Mouse (Mus musculus) forebrain, embryonic 12.5 days (tissue): ENCODE measurements around the gene Fgf2. TPM values are rescaled to one million over a fixed set of nuclear protein-coding genes. Genes with fewer than 3 reads are reported as not detected.

Source experiments
- ATAC-seq: fragments of 200-750 bp; cut with Nextera tagmentation; 2 replicates; pipeline ENCODE4 v1.8.0; 2017; ENCODE audit warnings: moderate TSS enrichment; ENCODE audit not compliant: low FRiP score
- H3K27ac ChIP-seq: fragments of 300-500 bp; sonication (generic); 2 replicates; pipeline ENCODE4 v1.5.1; 2016; ENCODE audit warnings: mild to moderate bottlenecking
- H3K27me3 ChIP-seq: fragments of 300-500 bp; sonication (generic); 2 replicates; pipeline ENCODE4 v1.6.1; 2016; ENCODE audit warnings: mild to moderate bottlenecking
- H3K36me3 ChIP-seq: fragments of 300-500 bp; sonication (generic); replicated peaks from 2 replicates; pipeline ENCODE4 v1.6.1; 2016; ENCODE audit warnings: mild to moderate bottlenecking
- H3K4me1 ChIP-seq: fragments of 300-500 bp; sonication (generic); 2 replicates; pipeline ENCODE4 v1.6.1; 2016
- H3K4me2 ChIP-seq: fragments of 300-500 bp; sonication (generic); 2 replicates; pipeline ENCODE4 v1.6.1; 2016; ENCODE audit warnings: mild to moderate bottlenecking, moderate library complexity
- H3K4me3 ChIP-seq: fragments of 300-500 bp; sonication (generic); replicated peaks from 2 replicates; pipeline ENCODE4 v1.5.1; 2016; ENCODE audit warnings: mild to moderate bottlenecking
- H3K9ac ChIP-seq: fragments of 300-500 bp; sonication (generic); 2 replicates; pipeline ENCODE4 v1.6.1; 2016; ENCODE audit warnings: mild to moderate bottlenecking
- H3K9me3 ChIP-seq: fragments of 300-500 bp; sonication (generic); 2 replicates; pipeline ENCODE4 v1.6.1; 2016
- WGBS: fragments of 180-500 bp; shearing (Covaris S2); methylation state at CpG from one replicate; pipeline ENCODE4 v1.1.7; 2016; 5-methylcytosine and 5-hydroxymethylcytosine counted together
- polyA plus RNA-seq: library from polyadenylated mRNA; unstranded; fragments of >200 nt; fragmentation: Nextera tagmentation; extraction: Ambion mirVana; gene quantifications from 2 replicates; pipeline ENCODE4 v1.2.1, GENCODE M21; 2016

Gene Fgf2
- polyA plus RNA-seq, 1 experiment from 2014 or later, result 0.66 TPM

GRCm38 (mm10) chr3:37365976-37366375 lies 17.8 kb downstream of the Fgf2 start:
- no peak for ATAC-seq
- H3K27ac ChIP-seq, result no peak overlapping the region
- no peaks in the 10 kb centered on the region for H3K27me3 ChIP-seq
- 62% methylated on average over 3 of the region's 3 CpGs for WGBS
- H3K4me1 ChIP-seq, result no peaks in the 10 kb centered on the region
- H3K4me2 ChIP-seq, result no peak overlapping the region
- no peaks in the 10 kb centered on the region for H3K9me3 ChIP-seq
- no peak overlapping the region for H3K9ac ChIP-seq
- no peaks in the 10 kb centered on the region for H3K36me3 ChIP-seq
- no peak overlapping the region for H3K4me3 ChIP-seq

GRCm38 (mm10) chr3:37366381-37367053 lies 18.4 kb downstream of the Fgf2 start:
- no peaks in the 10 kb centered on the region for H3K9me3 ChIP-seq
- 69% methylated on average over 4 of the region's 4 CpGs for WGBS

GRCm38 (mm10) chr3:37370407-37370806 lies 22.3 kb downstream of the Fgf2 start:
- Histone ChIP-seq H3K36me3 (no peaks in the 10 kb centered on the region), H3K4me2 (no peak overlapping the region), H3K27ac (no peak overlapping the region), H3K9me3 (no peaks in the 10 kb centered on the region), H3K4me1 (no peaks in the 10 kb centered on the region), H3K9ac (no peak overlapping the region), H3K4me3 (no peak overlapping the region), H3K27me3 (no peaks in the 10 kb centered on the region)
- ATAC-seq, result no peak
- 83% methylated on average over 4 of the region's 4 CpGs for WGBS

More at GRCm38 (mm10) chr3:37366381-37367053, 18.4 kb downstream of the Fgf2 start:
- Histone ChIP-seq H3K4me3 (no peak overlapping the region), H3K4me1 (no peaks in the 10 kb centered on the region), H3K27me3 (no peaks in the 10 kb centered on the region), H3K36me3 (no peaks in the 10 kb centered on the region), H3K27ac (no peak overlapping the region), H3K9ac (no peak overlapping the region), H3K4me2 (no peak overlapping the region)
- no peak for ATAC-seq

GRCm38 (mm10) chr3:37373712-37374111 lies 25.6 kb downstream of the Fgf2 start:
- Histone ChIP-seq H3K9me3 (no peaks in the 10 kb centered on the region), H3K27ac (no peak overlapping the region)
- 91% methylated on average over 11 of the region's 11 CpGs for WGBS

GRCm38 (mm10) chr3:37377926-37378325 lies 29.8 kb downstream of the Fgf2 start:
- Histone ChIP-seq H3K9ac (no peak overlapping the region), H3K4me2 (no peak overlapping the region), H3K36me3 (no peaks in the 10 kb centered on the region), H3K27me3 (no peaks in the 10 kb centered on the region), H3K27ac (no peak overlapping the region), H3K4me3 (no peak overlapping the region), H3K9me3 (no peaks in the 10 kb centered on the region), H3K4me1 (no peaks in the 10 kb centered on the region)
- no peak for ATAC-seq
- 82% methylated on average over 6 of the region's 6 CpGs for WGBS

More at GRCm38 (mm10) chr3:37373712-37374111, 25.6 kb downstream of the Fgf2 start:
- H3K4me1 ChIP-seq, result no peaks in the 10 kb centered on the region
- no peak overlapping the region for H3K9ac ChIP-seq
- H3K27me3 ChIP-seq, result no peaks in the 10 kb centered on the region
- ATAC-seq, result no peak
- no peak overlapping the region for H3K4me2 ChIP-seq
- no peaks in the 10 kb centered on the region for H3K36me3 ChIP-seq
- no peak overlapping the region for H3K4me3 ChIP-seq

- no peak overlapping the region for H3K4me3 ChIP-seq
- no peaks in the 10 kb centered on the region for H3K9me3 ChIP-seq
- no peak for ATAC-seq
- no peak overlapping the region for H3K4me2 ChIP-seq
- H3K9ac ChIP-seq, result no peak overlapping the region
- no peak overlapping the region for H3K27ac ChIP-seq
- no peaks in the 10 kb centered on the region for H3K4me1 ChIP-seq
- no peaks in the 10 kb centered on the region for H3K36me3 ChIP-seq
- no peaks in the 10 kb centered on the region for H3K27me3 ChIP-seq
- 78% methylated on average over 6 of the region's 6 CpGs for WGBS
Measured at GRCm38 (mm10) chr3:37378412-37378811, 30.3 kb downstream of the Fgf2 start.

- no peaks in the 10 kb centered on the region for H3K9me3 ChIP-seq
- WGBS, result 83% methylated on average over 14 of the region's 14 CpGs
- no peak overlapping the region for H3K27ac ChIP-seq
- H3K27me3 ChIP-seq, result no peaks in the 10 kb centered on the region
- H3K36me3 ChIP-seq, result no peaks in the 10 kb centered on the region
- no peaks in the 10 kb centered on the region for H3K4me1 ChIP-seq
- no peak overlapping the region for H3K4me2 ChIP-seq
- no peak for ATAC-seq
- no peak overlapping the region for H3K9ac ChIP-seq
- no peak overlapping the region for H3K4me3 ChIP-seq
Measured at GRCm38 (mm10) chr3:37379201-37379600, 31.1 kb downstream of the Fgf2 start.

GRCm38 (mm10) chr3:37379930-37380881 lies 32.1 kb downstream of the Fgf2 start:
- no peak overlapping the region for H3K9ac ChIP-seq
- ATAC-seq, result no peak
- H3K36me3 ChIP-seq, result no peaks in the 10 kb centered on the region
- H3K27me3 ChIP-seq, result no peaks in the 10 kb centered on the region
- H3K4me3 ChIP-seq, result no peak overlapping the region
- H3K4me2 ChIP-seq, result no peak overlapping the region
- H3K27ac ChIP-seq, result no peak overlapping the region
- WGBS, result 72% methylated on average over 18 of the region's 18 CpGs
- H3K4me1 ChIP-seq, result no peaks in the 10 kb centered on the region
- H3K9me3 ChIP-seq, result no peaks in the 10 kb centered on the region

- WGBS, result 77% methylated on average over 6 of the region's 6 CpGs
- H3K27me3 ChIP-seq, result no peaks in the 10 kb centered on the region
- H3K27ac ChIP-seq, result no peak overlapping the region
- no peak for ATAC-seq
- H3K9ac ChIP-seq, result no peak overlapping the region
- H3K4me2 ChIP-seq, result no peak overlapping the region
- H3K4me3 ChIP-seq, result no peak overlapping the region
- no peaks in the 10 kb centered on the region for H3K9me3 ChIP-seq
- no peaks in the 10 kb centered on the region for H3K4me1 ChIP-seq
- no peaks in the 10 kb centered on the region for H3K36me3 ChIP-seq
Measured at GRCm38 (mm10) chr3:37381457-37381856, 33.3 kb downstream of the Fgf2 start.

- Histone ChIP-seq H3K9me3 (no peaks in the 10 kb centered on the region), H3K4me1 (no peaks in the 10 kb centered on the region), H3K4me3 (no peak overlapping the region), H3K4me2 (no peak overlapping the region), H3K27ac (no peak overlapping the region), H3K27me3 (no peaks in the 10 kb centered on the region), H3K36me3 (no peaks in the 10 kb centered on the region), H3K9ac (no peak overlapping the region)
- ATAC-seq, result no peak
- 88% methylated on average over 6 of the region's 6 CpGs for WGBS
Measured at GRCm38 (mm10) chr3:37383096-37383765, 35.1 kb downstream of the Fgf2 start.

- Histone ChIP-seq H3K9me3 (no peaks in the 10 kb centered on the region; the same call in 1 of the 2 replicates), H3K36me3 (no peaks in the 10 kb centered on the region), H3K4me3 (no peak overlapping the region), H3K4me1 (no peaks in the 10 kb centered on the region), H3K4me2 (no peak overlapping the region), H3K27me3 (no peaks in the 10 kb centered on the region), H3K9ac (no peak overlapping the region), H3K27ac (no peak overlapping the region)
- 93% methylated on average over 6 of the region's 6 CpGs for WGBS
- ATAC-seq, result no peak
Measured at GRCm38 (mm10) chr3:37387310-37387709, 39.2 kb downstream of the Fgf2 start.

GRCm38 (mm10) chr3:37396930-37397608 lies 48.9 kb downstream of the Fgf2 start:
- Histone ChIP-seq H3K27ac (no peak overlapping the region), H3K4me1 (no peaks in the 10 kb centered on the region), H3K36me3 (no peaks in the 10 kb centered on the region), H3K9me3 (no peaks in the 10 kb centered on the region), H3K9ac (no peak overlapping the region), H3K27me3 (no peaks in the 10 kb centered on the region), H3K4me2 (no peak overlapping the region), H3K4me3 (no peak overlapping the region)
- WGBS, result 94% methylated on average over 5 of the region's 5 CpGs
- no peak for ATAC-seq
